Mouse (Mus musculus) monocyte, adult 5-6 weeks (primary cell): Measurements from ENCODE around the gene Prmt1. TPM values are rescaled to one million over a fixed set of nuclear protein-coding genes. Genes with fewer than 3 reads are reported as not detected.

Source experiments
- ATAC-seq: fragments of 153-309, 156-312 bp; replicated peaks from 2 replicates; pipeline ENCODE4 v1.8.0; 2017; ENCODE audit warnings: mild to moderate bottlenecking; ENCODE audit not compliant: low TSS enrichment, insufficient number of reproducible peaks, severe bottlenecking, poor library complexity, low FRiP score
- total RNA-seq: library from RNA; stranded (forward); fragments of 200-1000, 200-491, 200-594 nt; gene quantifications from 3 replicates; pipeline ENCODE4 v1.2.3, GENCODE M21; 2017

Gene Prmt1
- total RNA-seq, 1 experiment from 2014 or later: 80.2 TPM

GRCm38 (mm10) chr7:44985595-44986191 lies 675 bp downstream of the Prmt1 start:
- no peak for ATAC-seq

GRCm38 (mm10) chr7:44984833-44985164 lies 1.6 kb downstream of the Prmt1 start:
- no peak for ATAC-seq

GRCm38 (mm10) chr7:44983944-44984832 lies 2.2 kb downstream of the Prmt1 start:
- ATAC-seq: no peak

- 0 out of 2 replicates have a peak, but pooled peaks have one; percentile 40 for ATAC-seq
Observed at GRCm38 (mm10) chr7:44983085-44983484, 3.3 kb downstream of the Prmt1 start.

GRCm38 (mm10) chr7:44981539-44981938 lies 4.8 kb downstream of the Prmt1 start:
- no peak for ATAC-seq

GRCm38 (mm10) chr7:44978300-44978699 lies 8.1 kb downstream of the Prmt1 start:
- ATAC-seq: no peak

- ATAC-seq: no peak
Observed at GRCm38 (mm10) chr7:44975117-44975419, 11.3 kb downstream of the Prmt1 start.

GRCm38 (mm10) chr7:44974383-44975116 lies 11.8 kb downstream of the Prmt1 start, which contains the start of gene Cpt1c:
Gene Cpt1c (minus strand): TSS chr7:44974851.
- ATAC-seq: no peak

GRCm38 (mm10) chr7:44973415-44974130 lies 12.8 kb downstream of the Prmt1 start:
- no peak for ATAC-seq

- ATAC-seq: no peak
Observed at GRCm38 (mm10) chr7:44971142-44971541, 15.2 kb downstream of the Prmt1 start.

GRCm38 (mm10) chr7:44970231-44970691 lies 16.1 kb downstream of the Prmt1 start:
- ATAC-seq: peak; percentile 73

GRCm38 (mm10) chr7:44966638-44967037 lies 19.7 kb downstream of the Prmt1 start:
- no peak for ATAC-seq

- ATAC-seq: no peak
Observed at GRCm38 (mm10) chr7:44965975-44966374, 20.4 kb downstream of the Prmt1 start.

- ATAC-seq: no peak
Observed at GRCm38 (mm10) chr7:44964990-44965389, 21.4 kb downstream of the Prmt1 start.

GRCm38 (mm10) chr7:44962831-44963230 lies 23.5 kb downstream of the Prmt1 start:
- no peak for ATAC-seq

GRCm38 (mm10) chr7:44962337-44962736 lies 24.0 kb downstream of the Prmt1 start:
- no peak for ATAC-seq

GRCm38 (mm10) chr7:44960512-44960910 lies 25.9 kb downstream of the Prmt1 start:
- ATAC-seq: no peak

GRCm38 (mm10) chr7:44959874-44960511 lies 26.4 kb downstream of the Prmt1 start:
- no peak for ATAC-seq
